Mouse (Mus musculus) heart, adult 10 weeks (tissue): ENCODE measurements around the gene Csnk1g1. TPM values are rescaled to one million over a fixed set of nuclear protein-coding genes. Genes with fewer than 3 reads are reported as not detected.

ENCODE experiments used
- polyA plus RNA-seq: library from polyadenylated mRNA; stranded (reverse); fragments of 350-450 nt; fragmentation: Illumina TruSeq; extraction: RNeasy Lipid Tissue Mini Kit (QIAGEN cat#74804); gene quantifications from one replicate; pipeline ENCODE4 v1.2.3, GENCODE M21; 2014; ENCODE audit warnings: low read depth, low replicate concordance

The Csnk1g1 gene
- polyA plus RNA-seq: 5.3 TPM

DNA sequence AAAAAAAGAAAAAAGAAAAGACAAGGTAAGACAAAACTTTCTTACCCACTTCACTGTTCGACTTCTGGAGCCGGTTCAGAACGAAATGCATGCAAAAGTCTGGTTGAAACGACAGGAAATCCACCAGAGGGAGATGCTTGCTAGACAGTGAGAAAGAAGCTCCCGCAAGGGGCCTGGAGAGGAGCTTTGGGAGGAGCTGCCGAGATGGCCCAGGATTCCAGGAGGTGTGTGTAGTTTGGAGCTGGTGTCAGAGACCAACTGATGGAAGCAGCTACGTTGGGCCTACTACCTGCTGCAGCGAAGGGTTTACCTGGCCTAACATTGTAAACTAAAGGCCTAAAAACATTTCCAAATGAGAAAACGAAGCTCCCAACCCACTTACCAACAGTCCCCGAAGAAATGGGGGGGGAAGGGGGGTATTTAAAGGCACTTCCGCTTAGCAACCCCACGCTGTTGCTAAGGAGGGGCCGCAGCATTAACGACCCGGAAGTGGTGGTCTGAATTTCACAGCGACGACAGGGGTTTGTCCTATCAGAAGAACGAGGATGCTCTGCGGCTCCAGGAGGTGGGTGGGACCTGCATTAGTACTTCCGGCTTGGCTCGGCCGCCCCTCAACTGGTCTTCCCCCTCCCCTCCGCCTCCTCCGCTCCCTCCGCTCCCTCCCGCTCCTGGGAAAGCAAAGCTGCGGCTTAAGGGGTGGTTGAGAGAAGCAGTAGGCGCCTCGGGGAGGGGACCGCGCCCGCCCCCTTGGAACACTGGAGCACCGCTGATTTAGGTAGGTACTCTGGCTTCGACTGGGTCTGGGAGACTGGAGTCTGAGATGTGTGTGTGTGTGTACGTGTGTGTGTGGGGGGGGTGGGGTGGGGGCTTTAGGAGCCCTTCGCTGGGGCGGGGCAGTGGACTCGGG is at the start of gene Csnk1g1, which contains the start of gene Trip4:
Csnk1g1 (plus strand) TSS at position 531 of the 907 bp plus-strand sequence.
Trip4 (minus strand) TSS at position 401 of the 907 bp plus-strand sequence.

DNA sequence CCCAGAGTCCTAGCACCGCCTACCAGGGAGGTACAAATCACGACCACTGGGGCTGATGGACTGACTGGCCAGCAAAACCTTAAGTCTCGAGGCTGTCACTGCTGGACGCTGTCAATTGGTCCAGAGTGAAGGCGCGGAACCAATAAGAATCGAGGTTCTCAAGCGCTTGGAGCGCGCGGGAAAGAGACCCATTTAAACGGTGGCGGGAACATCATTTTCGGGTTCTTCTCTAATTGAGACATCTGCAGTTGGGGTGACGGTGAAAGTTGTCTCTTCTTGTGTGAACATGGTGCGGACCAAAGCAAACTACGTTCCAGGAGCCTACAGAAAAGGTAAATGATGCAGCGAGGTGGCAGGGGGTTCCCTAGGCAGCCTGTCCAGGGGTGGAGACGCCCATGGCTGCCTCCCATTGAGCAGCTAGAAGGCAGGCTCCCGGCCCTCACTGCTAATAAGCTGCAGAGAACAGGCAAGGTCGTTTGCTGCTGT is 18.5 kb upstream of the Csnk1g1 start, which contains the start of gene Pclaf:
Pclaf (plus strand) TSS at position 95 of the 486 bp plus-strand sequence.

GRCm38 (mm10) chr9:66059583-66060307 is 151.0 kb downstream of the Csnk1g1 start, which contains the start of gene Ppib:
Gene Ppib (plus strand): TSS chr9:66060222.

GRCm38 (mm10) chr9:66069583-66069982 is 160.9 kb downstream of the Csnk1g1 start, which contains the start of gene Snx22:
Gene Snx22 (minus strand): TSS chr9:66069719.

Other genes with a start within 250 kb of the Csnk1g1 start
- 187 TPM for gene Oaz2, start 240.9 kb upstream of the Csnk1g1 start, polyA plus RNA-seq
- gene Zfp609, start 81.4 kb upstream of the Csnk1g1 start, polyA plus RNA-seq: 12.0 TPM
- 0.45 TPM for gene Pclaf, start 18.7 kb upstream of the Csnk1g1 start, polyA plus RNA-seq
- gene Trip4, start 130 bp upstream of the Csnk1g1 start, polyA plus RNA-seq: 17.8 TPM
- 152 TPM for gene Ppib, start 151.3 kb downstream of the Csnk1g1 start, polyA plus RNA-seq
- 0.24 TPM for gene Snx22, start 160.8 kb downstream of the Csnk1g1 start, polyA plus RNA-seq
- gene Snx1, start 217.7 kb downstream of the Csnk1g1 start, polyA plus RNA-seq: 34.2 TPM
- 67.7 TPM for gene Ciao2a, start 217.7 kb downstream of the Csnk1g1 start, polyA plus RNA-seq
- 4.5 TPM for gene Dapk2, start 249.3 kb downstream of the Csnk1g1 start, polyA plus RNA-seq